Mouse (Mus musculus) stomach, postnatal 0 days (tissue): ENCODE data around the gene Foxl1. TPM values are rescaled to one million over a fixed set of nuclear protein-coding genes. Genes with fewer than 3 reads are reported as not detected.

Experiments
- ATAC-seq: fragments of 200-750 bp; cut with Nextera tagmentation; 2 replicates; pipeline ENCODE4 v1.8.0; 2017; ENCODE audit not compliant: low FRiP score, low TSS enrichment
- DNase-seq: peaks from one replicate; pipeline ENCODE4 v3.0.0-alpha.2; 2016; ENCODE audit warnings: low spot score
- H3K27ac ChIP-seq: fragments of 300-500 bp; sonication (generic); replicated peaks from 2 replicates; pipeline ENCODE4 v1.5.1; 2014; ENCODE audit warnings: mild to moderate bottlenecking, control low read depth
- H3K27me3 ChIP-seq: fragments of 300-500 bp; sonication (generic); 2 replicates; pipeline ENCODE4 v1.6.1; 2014; ENCODE audit warnings: low read length; ENCODE audit not compliant: control insufficient read depth, insufficient read depth
- H3K36me3 ChIP-seq: fragments of 300-500 bp; sonication (generic); 2 replicates; pipeline ENCODE4 v1.6.1; 2014; ENCODE audit warnings: low read length, mixed read lengths; ENCODE audit not compliant: control insufficient read depth, insufficient read depth
- H3K4me1 ChIP-seq: fragments of 300-500 bp; sonication (generic); replicated peaks from 2 replicates; pipeline ENCODE4 v1.6.1; 2014; ENCODE audit warnings: antibody characterized with exemption; ENCODE audit not compliant: control insufficient read depth, insufficient read depth
- H3K4me2 ChIP-seq: fragments of 300-500 bp; sonication (generic); replicated peaks from 2 replicates; pipeline ENCODE4 v1.6.1; 2014; ENCODE audit warnings: low read depth, mild to moderate bottlenecking, control low read depth, moderate library complexity
- H3K4me3 ChIP-seq: fragments of 300-500 bp; sonication (generic); 2 replicates; pipeline ENCODE4 v1.5.1; 2014; ENCODE audit warnings: low read depth, low read length, control low read depth
- H3K9ac ChIP-seq: fragments of 300-500 bp; sonication (generic); 2 replicates; pipeline ENCODE4 v1.6.1; 2014; ENCODE audit warnings: mild to moderate bottlenecking, low read length, control low read depth, mixed read lengths
- H3K9me3 ChIP-seq: fragments of 300-500 bp; sonication (generic); 2 replicates; pipeline ENCODE4 v1.6.1; 2016; ENCODE audit warnings: low read length; ENCODE audit not compliant: control insufficient read depth
- CTCF ChIP-seq: IDR thresholded peaks from 2 replicates; pipeline ENCODE4 v1.5.1; 2016; ENCODE audit warnings: antibody characterized with exemption, low read depth, mild to moderate bottlenecking, moderate library complexity
- EP300 ChIP-seq: optimal IDR thresholded peaks from 2 replicates; pipeline ENCODE3; 2016; ENCODE audit warnings: antibody characterized with exemption
- WGBS: fragments of 180-500 bp; shearing (Covaris S2); extraction: QIAGEN DNeasy Blood & Tissue Kit; methylation state at CpG from one replicate; pipeline ENCODE4 v1.1.7; 2014; 5-methylcytosine and 5-hydroxymethylcytosine counted together
- polyA plus RNA-seq: library from polyadenylated mRNA; unstranded; fragments of >200 nt; fragmentation: Nextera tagmentation; extraction: Ambion mirVana; gene quantifications from 2 replicates; pipeline ENCODE4 v1.2.1, GENCODE M21; 2015

Foxl1 gene
- polyA plus RNA-seq, 1 experiment from 2014 or later, result 2.8 TPM

DNA sequence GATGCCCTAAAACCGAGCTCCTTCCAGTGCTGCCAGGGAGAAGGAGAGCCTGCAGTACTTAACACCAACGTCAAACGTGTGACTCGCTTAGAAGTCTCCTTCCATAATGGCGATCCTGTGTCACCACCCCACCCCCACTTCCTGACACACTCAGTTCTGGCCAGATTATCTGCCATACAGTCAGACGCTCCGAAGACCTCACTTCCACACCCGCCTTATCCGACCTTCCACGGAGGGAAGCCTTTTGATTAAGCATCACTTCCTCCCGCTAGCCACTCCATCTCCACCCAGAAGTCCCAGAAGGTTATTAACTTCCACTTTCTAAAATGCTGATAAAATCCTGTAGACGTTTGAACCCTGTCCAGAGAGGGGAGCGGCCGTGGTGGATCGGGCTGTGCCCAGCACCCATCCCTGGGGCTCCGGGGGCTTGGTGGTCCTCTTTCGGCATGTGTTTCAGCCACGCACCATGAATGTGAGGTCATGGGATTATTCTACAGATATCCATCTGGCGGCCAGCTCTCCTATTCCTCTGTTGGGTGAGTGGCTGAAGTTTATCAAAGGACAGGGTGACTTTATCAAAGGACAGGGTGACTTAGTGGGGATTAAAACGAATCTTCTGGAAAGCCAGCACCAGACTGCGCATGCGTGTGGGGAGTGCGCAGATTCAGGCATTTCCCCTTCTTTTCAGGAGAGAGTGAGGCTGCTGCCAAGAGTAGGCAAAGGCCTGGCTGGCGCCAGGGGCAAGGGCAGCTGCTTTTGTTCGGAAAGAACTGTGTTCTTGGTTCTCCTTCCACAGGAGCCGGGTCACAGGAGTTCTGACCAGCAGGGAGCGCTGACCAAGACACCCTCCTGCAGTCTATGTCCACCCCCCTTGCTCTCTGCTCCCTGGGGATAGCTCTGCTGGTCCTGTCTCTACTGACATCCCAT, 43.1 kb downstream of the Foxl1 start:
- TF ChIP-seq EP300, result no peak
- peak; percentile 26; the same call in 1 of the 2 replicates for TF ChIP-seq CTCF
- no peak overlapping the region for H3K27ac ChIP-seq
- WGBS, result 52% methylated on average over 27 of the region's 27 CpGs

GRCm38 (mm10) chr8:121172567-121172966, 44.8 kb downstream of the Foxl1 start:
- no peak overlapping the region for H3K4me3 ChIP-seq
- no peaks in the 10 kb centered on the region for H3K4me1 ChIP-seq
- no peaks in the 10 kb centered on the region for H3K9me3 ChIP-seq
- no peaks in the 10 kb centered on the region for H3K27me3 ChIP-seq
- H3K4me2 ChIP-seq, result no peak overlapping the region
- DNase-seq (no peak), ATAC-seq (no peak)
- WGBS, result 69% methylated on average over 8 of the region's 8 CpGs
- no peak overlapping the region for H3K27ac ChIP-seq
- H3K36me3 ChIP-seq, result no peaks in the 10 kb centered on the region
- H3K9ac ChIP-seq, result no peak overlapping the region
- TF ChIP-seq CTCF, result no peak
- no peak for TF ChIP-seq EP300

More for the DNA sequence above, 43.1 kb downstream of the Foxl1 start:
- Histone ChIP-seq H3K4me3 (no peak overlapping the region), H3K9ac (no peak overlapping the region), H3K36me3 (no peaks in the 10 kb centered on the region), H3K27me3 (no peaks in the 10 kb centered on the region), H3K4me1 (no peaks in the 10 kb centered on the region), H3K4me2 (no peak overlapping the region), H3K9me3 (no peaks in the 10 kb centered on the region)
- no peak for ATAC-seq
- no peak for DNase-seq

GRCm38 (mm10) chr8:121174178-121174577, 46.4 kb downstream of the Foxl1 start:
- ATAC-seq (no peak), DNase-seq (no peak)
- Histone ChIP-seq H3K4me1 (no peaks in the 10 kb centered on the region), H3K9me3 (no peaks in the 10 kb centered on the region), H3K27me3 (no peaks in the 10 kb centered on the region), H3K27ac (no peak overlapping the region), H3K4me2 (no peak overlapping the region), H3K4me3 (no peak overlapping the region), H3K36me3 (no peaks in the 10 kb centered on the region), H3K9ac (no peak overlapping the region)
- 67% methylated on average over 10 of the region's 10 CpGs for WGBS
- no peak for TF ChIP-seq EP300
- TF ChIP-seq CTCF, result peak; percentile 15; the same call in 1 of the 2 replicates

- Histone ChIP-seq H3K4me1 (no peaks in the 10 kb centered on the region), H3K27ac (no peak overlapping the region), H3K4me2 (no peak overlapping the region), H3K9me3 (no peaks in the 10 kb centered on the region), H3K36me3 (no peaks in the 10 kb centered on the region), H3K9ac (no peak overlapping the region), H3K27me3 (no peaks in the 10 kb centered on the region), H3K4me3 (no peak overlapping the region)
- TF ChIP-seq EP300 (no peak), CTCF (no peak)
- ATAC-seq (no peak; the same call in 1 of the 2 replicates), DNase-seq (no peak)
- WGBS, result 33% methylated on average over 28 of the region's 30 CpGs
These were observed 47.2 kb downstream of the Foxl1 start for GRCm38 (mm10) chr8:121174721-121175539.

GRCm38 (mm10) chr8:121175540-121176090, 47.9 kb downstream of the Foxl1 start:
- TF ChIP-seq CTCF (no peak), EP300 (no peak)
- no peak for ATAC-seq
- WGBS, result 71% methylated on average over 8 of the region's 8 CpGs
- H3K4me1 ChIP-seq, result no peaks in the 10 kb centered on the region
- no peak overlapping the region for H3K4me2 ChIP-seq
- no peaks in the 10 kb centered on the region for H3K9me3 ChIP-seq
- no peaks in the 10 kb centered on the region for H3K27me3 ChIP-seq
- DNase-seq, result no peak
- H3K27ac ChIP-seq, result no peak overlapping the region
- no peak overlapping the region for H3K9ac ChIP-seq
- no peak overlapping the region for H3K4me3 ChIP-seq
- H3K36me3 ChIP-seq, result no peaks in the 10 kb centered on the region
